In genomic region chr15:78833582-78833981, GRCm38 (mm10) we compare ENCODE assay signal across 7 mouse cellular contexts. TPM values are rescaled to one million over a fixed set of nuclear protein-coding genes. Genes with fewer than 3 reads are reported as not detected.
DNase-seq lines count a peak whose midpoint lies in the region; ATAC-seq lines count a peak whose summit lies in the region.

No protein-coding gene starts in this region.

- peak; percentile 46 for DNase-seq in thymus, postnatal 4 days
- DNase-seq in thymus, postnatal 10 days (ENCODE audit: low spot score in 2 of 2), result no peak
- no peak for DNase-seq in limb, embryonic 11.5 days (ENCODE audit: low spot score)
- no peak for DNase-seq in urinary bladder, adult 2 months (ENCODE audit: low spot score)
- no peak for DNase-seq in embryo, embryonic 11 days
- DNase-seq in cerebellum, adult 18-20 months, result no peak

- H3K27me3 ChIP-seq in heart, embryonic 14.5 days (ENCODE audit: control insufficient read depth, insufficient read depth, low read length), result no peaks in the 10 kb centered on the region
- H3K27me3 ChIP-seq in limb, embryonic 11.5 days (ENCODE audit: control insufficient read depth, insufficient read depth, low read length), result no peaks in the 10 kb centered on the region

- ATAC-seq in heart, embryonic 14.5 days (ENCODE audit: insufficient number of reproducible peaks, insufficient read depth, low FRiP score, low read depth), result no peak
- ATAC-seq in limb, embryonic 11.5 days (ENCODE audit: insufficient number of reproducible peaks, low FRiP score, low TSS enrichment, low read depth), result no peak

- no peak overlapping the region for H3K9ac ChIP-seq in heart, embryonic 14.5 days (ENCODE audit: low read length)
- no peak overlapping the region for H3K9ac ChIP-seq in limb, embryonic 11.5 days (ENCODE audit: low read length)

- no peaks in the 10 kb centered on the region for H3K36me3 ChIP-seq in heart, embryonic 14.5 days (ENCODE audit: control insufficient read depth, insufficient read depth, low read length)
- no peaks in the 10 kb centered on the region for H3K36me3 ChIP-seq in limb, embryonic 11.5 days (ENCODE audit: control insufficient read depth, insufficient read depth, low read length)

- H3K4me2 ChIP-seq in heart, embryonic 14.5 days (ENCODE audit: low read length), result no peak overlapping the region
- no peak overlapping the region for H3K4me2 ChIP-seq in limb, embryonic 11.5 days (ENCODE audit: low read depth, severe bottlenecking)

- H3K9me3 ChIP-seq in heart, embryonic 14.5 days (ENCODE audit: control insufficient read depth, low read length), result no peaks in the 10 kb centered on the region
- no peaks in the 10 kb centered on the region for H3K9me3 ChIP-seq in limb, embryonic 11.5 days (ENCODE audit: control insufficient read depth, low read length)

- peaks cover 41 to 48% of the 10 kb centered on the region in 2 experiments for H3K4me1 ChIP-seq in heart, embryonic 14.5 days (ENCODE audit: control insufficient read depth in 2 of 2, insufficient read depth in 2 of 2, low read length in 2 of 2)
- peaks cover 41% of the 10 kb centered on the region for H3K4me1 ChIP-seq in limb, embryonic 11.5 days (ENCODE audit: control insufficient read depth, insufficient read depth, low read length)

- H3K4me3 ChIP-seq in heart, embryonic 14.5 days (ENCODE audit: control insufficient read depth in 1 of 2, insufficient read depth in 1 of 2, low read depth in 1 of 2, low read length in 2 of 2), result no peak overlapping the region
- H3K4me3 ChIP-seq in limb, embryonic 11.5 days (ENCODE audit: low read depth, low read length), result no peak overlapping the region

- peak overlapping the region; percentile 84 to 91 for H3K27ac ChIP-seq in heart, embryonic 14.5 days (replicated peaks in 1 of 2; ENCODE audit: control insufficient read depth in 1 of 2, insufficient read depth in 1 of 2, low read depth in 2 of 2, low read length in 2 of 2)
- peak overlapping the region; percentile 89; the same call in 1 of the 2 replicates for H3K27ac ChIP-seq in limb, embryonic 11.5 days (replicated peaks; ENCODE audit: low read depth, low read length)

- WGBS in heart, embryonic 14.5 days, result 83% methylated on average over 3 of the region's 3 CpGs
- WGBS in limb, embryonic 11.5 days, result 82% methylated on average over 3 of the region's 3 CpGs

RNA-seq across cellular contexts. Expression of gene Cdc42ep1, which starts 8.8 kb away (rescaled TPM):
- 29.0 and 30.1 TPM in 2 replicates for polyA plus RNA-seq in heart, embryonic 14.5 days (2014; fragmentation: Nextera tagmentation; extraction: Ambion mirVana)
- 11.2 and 12.6 TPM in 2 replicates for polyA plus RNA-seq in limb, embryonic 11.5 days (2014; fragmentation: Nextera tagmentation; extraction: Ambion mirVana)
- 21.0 and 21.6 TPM in 2 replicates for polyA plus RNA-seq in urinary bladder, adult 2 months (2012; rRNA removed)

RNA-seq across cellular contexts. Expression of gene Lgals2, which starts 21.7 kb away (rescaled TPM):
- not detected in 2 replicates for polyA plus RNA-seq in heart, embryonic 14.5 days (2014; fragmentation: Nextera tagmentation; extraction: Ambion mirVana)
- not detected in 2 replicates for polyA plus RNA-seq in limb, embryonic 11.5 days (2014; fragmentation: Nextera tagmentation; extraction: Ambion mirVana)
- 1.3 and 2.1 TPM in 2 replicates for polyA plus RNA-seq in urinary bladder, adult 2 months (2012; rRNA removed)

RNA-seq across cellular contexts. Expression of gene Card10, which starts 30.7 kb away (rescaled TPM):
- 6.5 and 7.1 TPM in 2 replicates for polyA plus RNA-seq in heart, embryonic 14.5 days (2014; fragmentation: Nextera tagmentation; extraction: Ambion mirVana)
- 3.4 and 3.5 TPM in 2 replicates for polyA plus RNA-seq in limb, embryonic 11.5 days (2014; fragmentation: Nextera tagmentation; extraction: Ambion mirVana)
- 8.6 and 9.5 TPM in 2 replicates for polyA plus RNA-seq in urinary bladder, adult 2 months (2012; rRNA removed)

RNA-seq across cellular contexts. Expression of gene Gga1, which starts 43.4 kb away (rescaled TPM):
- 30.7 and 33.2 TPM in 2 replicates for polyA plus RNA-seq in heart, embryonic 14.5 days (2014; fragmentation: Nextera tagmentation; extraction: Ambion mirVana)
- 30.9 and 32.7 TPM in 2 replicates for polyA plus RNA-seq in limb, embryonic 11.5 days (2014; fragmentation: Nextera tagmentation; extraction: Ambion mirVana)
- 53.5 and 56.7 TPM in 2 replicates for polyA plus RNA-seq in urinary bladder, adult 2 months (2012; rRNA removed)
